In the genomic region with DNA sequence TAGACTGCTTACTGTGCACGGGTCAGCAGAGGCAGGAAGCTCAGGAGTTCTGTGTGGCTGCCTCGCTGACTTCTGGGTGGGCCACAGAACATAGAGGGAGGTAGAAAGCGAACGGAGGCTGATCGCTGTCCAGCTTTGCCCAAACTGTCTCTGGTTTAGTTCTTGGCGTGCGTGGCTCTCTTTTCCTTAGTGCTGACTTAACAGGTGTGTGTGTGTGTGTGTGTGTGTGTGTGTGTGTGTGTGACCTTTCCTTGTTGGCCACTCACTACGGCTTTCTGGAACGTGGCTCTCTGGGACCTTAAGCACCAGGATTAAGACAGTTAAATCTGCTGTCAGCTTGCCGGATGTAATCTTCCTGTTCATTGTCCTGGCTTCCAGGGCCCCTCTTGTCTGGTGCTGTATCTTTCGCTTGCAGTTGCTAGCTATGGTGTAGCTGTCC, we compare ENCODE assay signal across 8 mouse cellular contexts. TPM values are rescaled to one million over a fixed set of nuclear protein-coding genes. Genes with fewer than 3 reads are reported as not detected.
A peak's percentile ranks its signal among the peaks of the same experiment; 100 is the strongest.
DNase-seq lines count a peak whose midpoint lies in the region; ATAC-seq lines count a peak whose summit lies in the region.

No protein-coding gene starts in this region.

- no peaks in the 10 kb centered on the region for H3K36me3 ChIP-seq in embryonic facial prominence, embryonic 12.5 days
- no peaks in the 10 kb centered on the region for H3K36me3 ChIP-seq in kidney, embryonic 14.5 days (ENCODE audit: control insufficient read depth, insufficient read depth, low read length)
- H3K36me3 ChIP-seq in midbrain, embryonic 11.5 days (ENCODE audit: control insufficient read depth, insufficient read depth, low read length), result no peaks in the 10 kb centered on the region

- DNase-seq in adrenal gland, postnatal 10 days, result peak; percentile 34
- DNase-seq in adrenal gland, adult 2 months, result no peak
- peak; percentile 90 for DNase-seq in midbrain, embryonic 11.5 days (ENCODE audit: low spot score, missing footprints)
- DNase-seq in cerebellum, postnatal 36 days, result no peak
- DNase-seq in urinary bladder, postnatal 36 days (ENCODE audit: low spot score in 2 of 2), result no peak

- no peak overlapping the region for H3K27ac ChIP-seq in embryonic facial prominence, embryonic 12.5 days
- H3K27ac ChIP-seq in kidney, embryonic 14.5 days (ENCODE audit: low read depth, low read length), result no peak overlapping the region
- H3K27ac ChIP-seq in midbrain, embryonic 11.5 days (ENCODE audit: low read depth, low read length), result no peak overlapping the region

- no peak for ATAC-seq in embryonic facial prominence, embryonic 12.5 days (ENCODE audit: insufficient number of reproducible peaks, insufficient read depth, low FRiP score, low TSS enrichment)
- peak; percentile 40; the same call in 1 of the 2 replicates for ATAC-seq in kidney, embryonic 14.5 days (ENCODE audit: low FRiP score, low TSS enrichment)
- ATAC-seq in midbrain, embryonic 11.5 days (ENCODE audit: low FRiP score), result peak; percentile 45; the same call in 1 of the 2 replicates
- ATAC-seq in inflammation-experienced regulatory T-cells, adult 6 months, result no peak

- H3K9ac ChIP-seq in embryonic facial prominence, embryonic 12.5 days, result no peak overlapping the region
- no peak overlapping the region for H3K9ac ChIP-seq in kidney, embryonic 14.5 days (ENCODE audit: low read depth, low read length)
- H3K9ac ChIP-seq in midbrain, embryonic 11.5 days (ENCODE audit: low read length), result no peak overlapping the region

- no peaks in the 10 kb centered on the region for H3K27me3 ChIP-seq in embryonic facial prominence, embryonic 12.5 days
- H3K27me3 ChIP-seq in kidney, embryonic 14.5 days (ENCODE audit: control insufficient read depth, insufficient read depth, low read length), result no peaks in the 10 kb centered on the region
- no peaks in the 10 kb centered on the region for H3K27me3 ChIP-seq in midbrain, embryonic 11.5 days (ENCODE audit: control insufficient read depth, insufficient read depth, low read length)

- peaks cover 38% of the 10 kb centered on the region for H3K4me1 ChIP-seq in embryonic facial prominence, embryonic 12.5 days
- peaks cover 41% of the 10 kb centered on the region for H3K4me1 ChIP-seq in kidney, embryonic 14.5 days (ENCODE audit: control insufficient read depth, insufficient read depth, low read length)
- H3K4me1 ChIP-seq in midbrain, embryonic 11.5 days (ENCODE audit: control insufficient read depth, insufficient read depth, low read length), result peaks cover 22% of the 10 kb centered on the region

- no peak overlapping the region for H3K4me3 ChIP-seq in embryonic facial prominence, embryonic 12.5 days
- H3K4me3 ChIP-seq in kidney, embryonic 14.5 days (ENCODE audit: low read length), result no peak overlapping the region
- no peak overlapping the region for H3K4me3 ChIP-seq in midbrain, embryonic 11.5 days (ENCODE audit: low read depth, low read length)

- no peaks in the 10 kb centered on the region for H3K9me3 ChIP-seq in embryonic facial prominence, embryonic 12.5 days
- no peaks in the 10 kb centered on the region for H3K9me3 ChIP-seq in kidney, embryonic 14.5 days (ENCODE audit: control insufficient read depth, low read length)
- no peaks in the 10 kb centered on the region for H3K9me3 ChIP-seq in midbrain, embryonic 11.5 days (ENCODE audit: control insufficient read depth, low read length)

- 30% methylated on average over 11 of the region's 11 CpGs for WGBS in embryonic facial prominence, embryonic 12.5 days
- 31% methylated on average over 11 of the region's 11 CpGs for WGBS in kidney, embryonic 14.5 days
- 26% methylated on average over 11 of the region's 11 CpGs for WGBS in midbrain, embryonic 11.5 days

- peak overlapping the region; percentile 13; the same call in 1 of the 2 replicates for H3K4me2 ChIP-seq in embryonic facial prominence, embryonic 12.5 days (replicated peaks)
- no peak overlapping the region for H3K4me2 ChIP-seq in kidney, embryonic 14.5 days (replicated peaks; ENCODE audit: low read depth, low read length)
- no peak overlapping the region for H3K4me2 ChIP-seq in midbrain, embryonic 11.5 days

RNA-seq across cellular contexts. Expression of a gene that starts 18.6 kb away (rescaled TPM):
- 10 to 100 TPM; 46.8 to 78.3 TPM for total RNA-seq in adrenal gland, postnatal 10 days (2021)
- total RNA-seq in adrenal gland, adult 2 months (2021), result 10 to 100 TPM; 44.3 to 45.1 TPM
- 19.1 and 19.5 TPM in 2 replicates for polyA plus RNA-seq in adrenal gland, adult 2 months (2012; rRNA removed)
- 93.2 and 97.4 TPM in 2 replicates for polyA plus RNA-seq in embryonic facial prominence, embryonic 12.5 days (2016; fragmentation: Nextera tagmentation; extraction: Ambion mirVana)
- polyA plus RNA-seq in kidney, embryonic 14.5 days (2014; fragmentation: Nextera tagmentation; extraction: Ambion mirVana), result 39.3 and 69.0 TPM in 2 replicates
- polyA plus RNA-seq in midbrain, embryonic 11.5 days (2014; fragmentation: Nextera tagmentation; extraction: Ambion mirVana), result 79.1 and 80.1 TPM in 2 replicates
- polyA plus RNA-seq in inflammation-experienced regulatory T-cells, adult 6 months (2017; shearing (Covaris generic)), result 10 to 100 TPM; 14.7 to 16.0 (median 15.6) TPM

Comparison
In these comparisons a context has a peak if more than half of its experiments do, and no peak if none do; other contexts are left out.
1. DNase-seq: peak in adrenal gland, postnatal 10 days (single experiment) and midbrain, embryonic 11.5 days (single experiment); none in adrenal gland, adult 2 months (single experiment), cerebellum, postnatal 36 days (0 of 2) and urinary bladder, postnatal 36 days (0 of 2).
2. ATAC-seq: peak in kidney, embryonic 14.5 days (single experiment) and midbrain, embryonic 11.5 days (single experiment); none in embryonic facial prominence, embryonic 12.5 days (single experiment) and inflammation-experienced regulatory T-cells, adult 6 months (single experiment).